Mouse (Mus musculus) gastrocnemius, postnatal 4 days (tissue): Measurements from ENCODE around the gene Cox7b. TPM values are rescaled to one million over a fixed set of nuclear protein-coding genes. Genes with fewer than 3 reads are reported as not detected.
A peak's percentile ranks its signal among the peaks of the same experiment; 100 is the strongest.
"Not testable (repeated sequence)": the region's sequence is repeated elsewhere in the genome, so short reads cannot be mapped to it uniquely, and the experiment has no call there.

Experiments
- DNase-seq, 2 experiments: peaks; one replicate each; pipeline ENCODE4 v3.0.0; 2021 to 2022; ENCODE audit warnings: low spot score in 2 of 2, mixed read lengths in 2 of 2
- long read RNA-seq, 2 experiments: library from polyadenylated mRNA; stranded (forward); transcript quantifications; one replicate each; pipeline ENCODE4 v2.0.0; 2021
- total RNA-seq, 2 experiments: library from RNA; stranded (reverse); gene quantifications; 2 replicates each; pipeline ENCODE4 v1.2.3; 2021

Gene Cox7b
- total RNA-seq: 100 to 1,000 TPM; 568 to 633 TPM
- long read RNA-seq, experiment 1, transcript Cox7b-201 (3 exons, 1,001 nt): major isoform, 228 of 242 reads
- long read RNA-seq, experiment 1, partial matches to known transcripts: 0 of 242 reads
- long read RNA-seq, experiment 1, other reads (novel, unspliced or antisense): 13 of 242 reads
- long read RNA-seq, experiment 2, transcript Cox7b-201 (3 exons, 1,001 nt): major isoform, 230 of 245 reads
- long read RNA-seq, experiment 2, partial matches to known transcripts: 13 of 245 reads
- long read RNA-seq, experiment 2, other reads (novel, unspliced or antisense): 2 of 245 reads

DNA sequence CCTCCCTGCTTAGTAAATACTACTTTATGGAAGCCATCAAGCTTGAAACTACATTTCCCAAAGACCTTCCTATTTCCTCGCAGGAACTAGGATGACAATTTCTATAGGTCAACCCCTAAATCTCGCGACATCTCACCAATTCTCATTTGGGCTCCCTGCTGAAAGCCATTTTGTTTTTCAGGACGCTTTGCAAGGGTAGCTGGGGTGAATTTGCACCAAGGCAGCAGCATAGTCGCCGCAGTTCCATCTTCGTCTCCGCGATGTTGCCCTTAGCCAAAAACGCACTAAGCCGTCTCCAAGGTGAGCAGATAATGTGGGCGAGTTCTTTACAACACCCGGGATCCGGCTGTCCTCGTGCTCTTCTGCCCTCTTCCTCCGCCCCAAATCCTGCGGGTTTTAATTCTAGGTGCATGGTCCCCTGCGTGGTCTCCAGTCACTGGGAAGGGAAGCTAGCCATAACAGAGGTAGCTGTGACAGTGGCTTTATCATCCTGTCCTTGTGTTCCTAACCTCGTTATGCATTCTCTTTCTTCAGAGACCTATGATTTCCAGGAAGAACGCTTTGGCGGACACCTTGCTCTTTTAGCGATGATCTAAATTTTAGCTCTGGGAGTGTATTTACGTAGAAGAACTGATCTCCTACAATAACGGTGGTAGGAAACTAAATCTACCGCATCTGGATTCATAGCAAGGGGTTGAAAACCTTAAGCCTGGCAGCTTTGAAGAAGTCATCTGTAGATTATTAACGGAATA lies at the start of gene Cox7b:
Cox7b (plus strand) TSS at position 130 of the 752 bp plus-strand sequence.
- DNase-seq: peak; percentile 42 to 70

DNA sequence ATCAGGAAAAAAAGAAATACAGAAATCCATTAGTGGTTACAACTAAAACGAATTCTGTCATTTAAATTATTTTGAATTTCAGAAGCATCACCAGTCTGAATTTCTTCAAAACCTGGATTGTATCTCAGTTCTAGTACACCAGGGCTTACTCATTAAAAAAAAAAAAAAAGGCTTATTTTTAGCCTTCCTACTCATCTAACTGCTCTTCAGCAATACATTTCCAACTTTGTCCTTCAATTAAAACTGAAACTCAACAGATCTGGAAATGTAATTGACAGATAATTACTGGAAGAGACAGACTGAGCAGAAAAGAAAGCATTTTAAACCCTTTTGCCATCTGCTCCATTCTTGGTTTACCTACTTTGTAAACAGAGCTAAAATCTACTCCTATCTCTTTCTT lies 13.9 kb upstream of the Cox7b start:
- DNase-seq: no peak

DNA sequence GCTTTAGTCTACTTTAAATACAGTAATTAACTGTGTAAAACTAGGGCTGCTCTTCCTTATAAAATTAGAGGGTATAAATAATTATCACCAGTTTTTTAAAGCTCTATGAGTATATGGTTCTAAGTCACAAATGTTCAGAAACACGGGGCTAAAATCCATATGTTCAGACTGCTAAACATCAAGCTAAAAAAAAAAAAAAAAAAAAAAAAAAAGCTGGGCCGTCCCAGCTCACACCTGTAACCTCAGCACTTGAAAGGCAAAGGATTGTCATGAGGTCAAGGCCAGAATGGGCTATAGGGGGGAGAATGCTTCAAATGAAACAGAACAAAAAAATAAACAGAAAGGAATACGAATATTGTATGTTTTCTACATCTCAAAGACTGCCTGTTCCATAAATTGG lies 4.7 kb upstream of the Cox7b start:
- DNase-seq: no peak

DNA sequence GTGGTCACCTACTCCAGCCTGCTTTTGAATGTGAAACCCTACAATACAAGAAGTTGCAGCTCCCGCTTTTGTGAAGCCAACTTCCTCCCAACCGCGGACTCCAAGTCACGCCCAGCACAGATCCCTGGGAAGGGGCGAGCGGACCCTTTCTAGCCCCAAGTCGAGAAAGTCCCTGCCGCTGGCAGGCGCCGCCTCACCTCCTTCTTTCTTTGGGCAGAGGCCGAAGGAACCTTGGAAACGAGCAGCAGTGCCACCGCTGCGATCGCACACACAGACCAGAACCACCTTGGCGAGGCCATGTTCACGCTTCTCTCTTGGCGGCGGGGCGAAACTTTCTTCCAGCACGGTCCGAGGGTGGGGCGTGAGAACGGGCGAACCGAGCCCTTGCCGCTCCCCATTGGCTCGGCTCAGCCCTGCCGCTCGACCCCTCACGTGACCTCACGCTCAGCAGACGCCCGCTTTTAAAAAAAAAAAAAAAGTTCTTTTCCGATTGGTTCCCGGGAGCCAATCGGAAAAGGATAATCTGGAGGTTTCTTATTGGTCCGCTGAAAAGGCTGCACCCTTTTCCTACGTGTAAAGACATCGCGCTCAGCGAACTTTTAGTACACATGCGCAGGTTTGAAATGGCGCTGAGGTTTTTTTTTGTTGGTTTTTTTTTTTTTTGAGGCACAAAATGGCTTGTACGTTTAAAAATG lies 3.9 kb upstream of the Cox7b start, which contains the start of gene Magt1:
Magt1 (minus strand) TSS at position 442 of the 695 bp plus-strand sequence.
- DNase-seq: peak; percentile 59 to 83

DNA sequence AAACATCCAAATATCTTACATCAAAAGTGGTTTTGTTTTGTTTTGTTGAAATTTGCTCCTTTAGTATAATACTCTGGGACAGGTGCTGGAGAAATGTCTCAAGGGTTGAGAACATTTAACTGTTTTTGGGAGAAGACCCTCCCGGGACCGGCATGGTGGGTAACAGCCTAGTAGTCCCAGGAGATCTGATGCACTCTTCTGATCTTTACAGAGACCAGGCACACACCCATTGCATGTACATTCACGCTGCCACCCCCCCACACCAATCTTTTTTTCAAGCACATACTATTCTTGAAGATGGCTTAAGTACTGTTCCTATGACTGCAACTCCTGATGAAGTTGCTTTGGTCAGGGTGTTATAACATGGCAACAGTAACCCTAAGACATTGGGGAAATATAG lies 2.9 kb upstream of the Cox7b start:
- DNase-seq: no peak

DNA sequence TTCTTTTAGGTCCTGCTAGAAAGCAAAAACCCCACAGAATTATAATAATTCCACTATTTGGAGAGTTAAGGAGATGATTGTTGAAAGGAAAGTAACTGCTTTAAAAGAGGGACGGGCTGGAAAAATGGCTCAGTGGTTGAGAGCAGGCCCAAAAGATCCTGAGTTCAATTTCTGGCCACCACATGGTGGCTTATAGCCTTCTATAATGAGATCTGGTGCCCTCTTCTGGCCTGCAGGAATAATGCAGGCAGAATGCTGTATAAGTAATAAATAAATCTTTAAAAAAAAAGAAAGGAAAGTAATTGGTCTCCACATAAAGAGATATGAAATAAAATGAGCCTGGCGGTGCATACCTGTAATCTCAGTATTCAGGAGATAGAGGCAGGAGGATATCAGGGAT lies 2.3 kb upstream of the Cox7b start:
- DNase-seq: peak in 1 of 2 experiments; percentile 40

DNA sequence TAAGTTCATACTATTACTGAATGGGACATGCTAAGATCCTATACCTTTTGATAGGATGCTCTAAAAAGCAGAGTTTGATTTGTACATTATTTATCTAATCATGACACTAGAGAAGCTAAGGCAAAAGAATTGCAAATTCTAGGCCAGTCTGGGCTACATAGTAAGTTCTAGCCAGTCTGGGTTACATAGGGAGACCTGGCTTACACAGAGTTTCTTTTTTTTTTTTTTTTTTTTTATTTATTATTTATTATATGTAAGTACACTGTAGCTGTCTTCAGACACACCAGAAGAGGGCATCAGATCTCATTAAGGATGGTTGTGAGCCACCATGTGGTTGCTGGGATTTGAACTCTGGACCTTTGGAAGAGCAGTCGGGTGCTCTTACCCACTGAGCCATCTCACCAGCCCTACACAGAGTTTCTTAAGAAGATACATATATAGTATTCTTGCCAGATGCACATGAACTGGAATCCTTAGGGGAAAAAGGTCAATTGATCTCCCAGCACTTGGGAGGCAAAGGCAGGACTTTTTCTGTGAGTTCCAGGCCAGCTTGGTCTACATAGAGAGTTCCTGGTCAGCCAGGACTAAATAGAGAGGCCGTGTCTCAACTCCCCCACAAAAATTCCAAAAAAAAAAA lies 641 bp upstream of the Cox7b start:
- not testable (repeated sequence) for DNase-seq

DNA sequence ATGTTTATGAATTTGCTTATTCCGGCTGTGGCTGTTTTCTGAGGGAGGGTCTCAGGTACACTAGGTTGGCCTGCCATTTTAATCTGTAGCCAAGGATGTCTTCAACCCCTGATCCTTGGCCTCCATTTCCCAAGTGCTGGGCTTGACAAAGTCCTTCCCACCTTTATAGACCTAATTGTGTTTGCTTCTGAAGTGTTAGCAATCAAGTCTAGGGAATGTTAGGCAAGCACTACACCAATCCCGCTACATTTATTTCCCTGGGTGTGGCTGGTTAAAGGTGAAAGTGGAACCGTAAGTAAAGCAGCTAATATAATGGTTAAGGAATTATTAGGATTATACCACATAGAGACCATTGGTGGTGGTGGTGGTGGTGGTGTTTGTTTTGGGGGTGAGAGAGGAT lies 1.6 kb downstream of the Cox7b start:
- DNase-seq: no peak

DNA sequence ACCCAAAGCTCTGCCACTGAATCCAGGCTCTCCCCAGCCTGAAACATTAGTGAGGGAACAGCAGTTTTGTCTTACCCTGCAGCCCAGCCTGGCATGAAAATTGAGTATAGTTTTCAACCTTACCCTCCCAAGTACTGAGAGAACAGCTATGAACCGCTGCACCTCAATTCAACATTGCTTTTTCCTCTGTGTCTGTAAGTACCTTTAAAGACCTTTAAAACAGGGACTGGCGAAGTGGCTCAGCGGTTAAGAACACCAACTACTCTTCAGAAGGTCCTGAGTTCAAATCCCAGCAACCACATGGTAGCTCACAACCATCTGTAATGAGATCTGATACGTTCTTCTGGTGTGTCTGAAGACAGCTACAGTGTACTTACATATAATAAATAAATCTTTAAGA lies 2.0 kb downstream of the Cox7b start:
- no peak for DNase-seq

DNA sequence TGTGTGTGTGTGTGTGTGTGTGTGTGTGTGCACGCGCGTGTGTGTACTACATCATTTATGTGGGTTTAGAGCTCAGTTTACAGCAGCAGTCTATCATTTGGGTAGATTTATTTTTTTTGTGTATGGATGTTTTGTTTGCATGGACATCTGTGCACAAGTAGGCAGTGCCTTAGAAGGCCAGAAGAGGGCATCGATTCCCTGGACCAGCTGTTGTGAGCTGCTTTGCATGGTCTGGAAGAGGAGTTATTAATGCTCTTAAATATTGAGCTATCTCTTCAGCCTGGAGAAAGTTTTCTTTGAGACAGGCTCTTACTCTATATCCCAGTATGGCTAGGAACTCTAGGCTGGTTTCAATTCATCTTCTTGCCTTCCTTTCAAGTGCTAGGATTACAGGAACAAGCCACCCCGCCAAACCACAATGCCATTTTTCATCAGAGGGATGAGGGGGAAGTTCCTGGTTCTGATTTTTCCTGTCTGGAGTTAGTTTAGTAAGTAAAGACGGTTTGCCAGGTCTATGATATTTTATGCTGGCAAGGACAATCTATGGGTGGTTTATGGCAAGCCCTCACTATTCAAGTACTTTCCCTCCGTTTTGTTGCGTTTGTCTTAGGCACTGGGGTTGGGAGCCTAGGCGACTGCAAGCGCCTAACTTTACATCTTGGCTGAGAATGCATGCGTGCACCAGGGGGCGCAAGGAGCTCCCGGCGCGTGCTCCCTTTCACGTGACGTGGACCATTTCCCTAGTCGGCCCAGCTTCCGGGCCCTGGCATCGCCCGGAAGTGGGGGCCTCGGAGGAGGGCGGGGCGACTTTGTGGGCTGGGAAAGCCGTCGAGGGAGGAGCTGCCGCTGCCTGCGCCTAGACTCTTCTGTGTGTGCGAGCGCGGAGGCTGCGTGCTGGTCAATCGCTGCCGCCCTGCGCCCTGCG lies 11.2 kb downstream of the Cox7b start, which contains the start of gene Atp7a:
Atp7a (plus strand) TSS at position 859 of the 925 bp plus-strand sequence.
- peak; percentile 77 to 91 for DNase-seq

DNA sequence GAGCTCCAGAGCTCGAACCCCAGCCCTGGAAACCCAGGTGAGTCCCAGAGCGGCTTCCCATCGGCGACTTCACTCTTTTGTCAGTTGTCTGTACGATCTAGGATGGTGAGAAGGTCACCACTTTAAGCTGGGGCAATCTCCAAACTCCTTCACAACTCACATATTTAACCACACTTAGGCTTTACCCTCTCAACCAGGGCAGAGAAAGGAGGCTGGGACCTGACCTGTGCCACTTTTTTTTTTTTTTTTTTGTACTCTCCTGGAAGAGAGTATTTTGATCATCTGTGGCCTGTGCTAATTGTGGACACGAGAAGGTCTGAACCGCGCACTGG lies 11.8 kb downstream of the Cox7b start:
- DNase-seq: no peak

DNA sequence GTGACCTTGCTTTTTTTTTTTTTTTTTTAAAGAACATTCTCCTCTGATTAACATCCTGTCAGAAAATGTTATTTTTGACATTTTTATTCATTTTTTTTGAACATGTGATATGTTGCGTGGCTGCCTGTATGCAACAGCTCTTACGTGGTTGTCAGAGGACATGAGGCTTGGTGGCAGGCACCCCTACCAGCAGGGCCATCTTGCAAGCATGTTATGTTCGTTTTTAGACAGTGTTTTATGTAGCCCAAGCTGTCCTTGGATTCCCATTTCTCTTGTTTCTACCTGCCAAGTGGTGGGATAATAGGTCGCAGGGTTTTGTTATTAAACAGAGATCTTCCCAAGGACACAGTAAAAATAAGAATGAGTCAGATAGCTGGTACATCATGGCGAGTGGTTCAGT lies 14.7 kb downstream of the Cox7b start:
- no peak for DNase-seq

DNA sequence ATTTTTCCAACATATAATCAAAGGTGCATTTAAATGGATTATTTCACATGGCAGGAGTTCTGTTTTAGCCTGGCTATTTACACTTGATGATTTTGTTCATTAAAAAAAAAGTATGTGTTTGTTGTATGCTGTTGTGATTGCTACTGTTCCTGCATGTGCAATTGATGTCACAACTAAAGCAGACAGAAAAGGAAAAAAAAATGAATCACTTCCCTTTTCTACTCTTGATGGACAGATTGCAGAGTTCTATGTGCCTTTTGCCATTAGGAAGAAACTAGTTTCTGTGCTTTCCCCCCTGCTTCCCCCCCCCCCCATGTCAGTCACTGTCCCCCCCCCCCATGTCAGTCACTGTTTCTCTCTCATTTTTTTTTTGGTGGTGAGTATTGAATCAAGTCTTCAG lies 15.6 kb downstream of the Cox7b start:
- no peak for DNase-seq

DNA sequence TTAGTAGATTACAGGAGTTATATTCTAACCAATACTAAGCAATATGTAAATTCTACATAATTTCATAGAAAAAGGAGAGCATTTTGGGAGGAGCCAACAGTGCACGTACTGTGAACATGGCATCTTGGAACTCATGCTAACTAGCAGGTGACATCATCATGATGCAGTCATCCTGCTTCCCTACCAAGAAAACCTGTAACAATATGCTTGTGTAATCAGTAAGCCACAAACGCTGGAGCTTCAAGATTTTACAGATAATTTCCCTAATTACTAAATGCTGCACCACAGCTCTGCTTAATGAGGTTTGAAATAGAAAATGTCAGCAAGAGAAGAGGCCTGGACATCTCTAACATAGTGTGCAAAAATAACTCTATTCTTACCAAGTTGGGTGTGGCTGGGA lies 20.2 kb downstream of the Cox7b start:
- DNase-seq: no peak

DNA sequence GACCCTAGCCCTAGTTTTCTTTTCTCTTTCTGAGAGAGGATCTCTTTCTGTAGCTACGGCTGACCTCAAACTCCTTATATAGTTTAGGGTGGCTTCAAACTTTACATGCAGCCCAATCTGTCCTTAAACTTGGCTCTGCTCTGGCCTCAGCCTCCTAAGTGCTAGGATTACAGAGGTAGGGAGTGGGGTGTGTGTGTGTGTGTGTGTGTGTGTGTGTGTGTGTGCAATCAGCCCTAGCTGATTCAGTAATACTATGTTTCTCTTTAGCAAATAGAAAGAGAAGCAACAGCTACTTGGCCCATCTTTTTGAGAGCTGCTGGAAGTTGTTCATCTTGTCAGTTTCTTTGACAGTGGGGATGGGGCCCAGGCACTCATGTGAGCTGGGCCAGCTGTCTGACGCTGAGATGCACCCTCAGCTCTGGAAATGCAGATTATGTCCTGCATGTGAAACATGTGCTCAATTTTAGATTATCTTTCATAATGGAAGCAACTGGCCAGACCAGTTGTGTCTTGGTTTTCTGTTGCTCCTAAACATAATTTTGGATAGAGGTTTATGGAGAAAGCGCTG lies 21.8 kb downstream of the Cox7b start:
- DNase-seq: no peak

DNA sequence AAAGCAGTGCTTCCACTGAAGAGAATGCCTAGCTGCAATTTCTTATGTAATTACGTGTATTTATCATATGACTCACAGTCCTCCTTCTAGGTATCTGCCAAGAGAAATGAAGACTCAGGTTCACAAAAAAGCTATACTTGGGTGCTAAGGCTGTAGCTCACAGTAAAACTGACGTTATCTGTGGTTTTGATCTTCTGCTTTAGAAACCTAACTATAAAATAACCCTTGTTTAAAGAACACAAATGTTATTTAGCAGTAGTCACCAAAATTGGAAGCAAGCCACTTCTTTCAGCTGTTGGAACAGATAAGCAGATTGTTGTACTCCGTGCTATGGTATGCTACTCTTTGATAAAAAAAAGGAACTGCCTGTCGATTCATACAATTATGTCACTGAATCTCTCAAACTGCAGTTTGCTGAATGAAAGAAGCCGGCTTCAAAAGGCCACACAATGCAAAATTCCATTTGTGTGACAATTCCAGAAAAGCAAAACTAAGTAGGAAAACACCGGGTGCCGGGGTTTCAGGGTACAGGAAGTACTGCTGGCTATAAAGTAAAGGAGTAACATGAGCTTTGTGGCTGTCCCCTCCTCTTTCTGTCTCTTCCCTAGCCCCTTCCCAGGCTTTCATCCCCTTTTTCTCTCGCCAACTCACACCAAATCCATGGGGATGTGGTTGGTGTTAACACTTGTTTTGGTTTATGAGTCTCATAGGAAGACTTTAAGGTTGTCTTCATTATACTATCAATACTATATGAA lies 28.5 kb downstream of the Cox7b start:
- no peak for DNase-seq

DNA sequence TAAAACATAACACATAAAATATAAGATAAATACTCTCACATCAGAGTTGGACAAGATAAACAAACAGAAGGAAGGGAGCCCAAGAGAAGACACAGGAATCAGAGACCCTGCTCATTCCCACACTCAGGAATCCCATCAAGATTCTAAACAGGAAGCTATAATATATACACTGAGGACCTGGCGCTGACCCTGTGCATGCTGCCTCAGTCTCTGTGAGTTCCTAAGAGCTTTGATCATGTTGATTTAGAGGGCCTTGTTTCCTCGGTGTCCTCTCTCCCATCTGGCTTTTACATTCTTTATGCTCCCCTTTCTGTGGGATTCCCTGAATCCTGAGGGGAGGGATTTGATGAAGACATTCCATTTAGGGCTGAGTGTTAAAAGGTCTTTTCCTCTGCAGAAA lies 30.0 kb downstream of the Cox7b start:
- DNase-seq: no peak

DNA sequence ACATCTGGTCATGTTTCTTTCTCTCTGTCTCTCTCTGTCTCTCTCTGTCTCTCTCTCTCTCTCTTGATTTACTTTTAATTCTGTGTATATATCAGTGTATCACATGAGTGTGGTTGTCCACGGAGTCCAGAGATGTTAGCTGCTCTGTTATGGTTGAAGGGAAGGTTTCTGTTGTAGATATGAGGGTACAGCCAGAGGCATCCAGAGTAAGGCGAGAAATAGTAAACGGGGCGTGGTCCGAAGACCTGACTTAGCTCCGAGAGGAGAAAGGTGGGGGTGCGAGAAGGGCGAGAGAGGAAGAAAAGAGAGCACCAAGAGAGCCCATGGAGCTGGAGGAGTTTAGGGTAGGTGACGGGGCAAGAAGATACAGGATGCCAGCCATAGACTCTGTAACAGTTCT lies 30.4 kb downstream of the Cox7b start:
- DNase-seq: no peak

DNA sequence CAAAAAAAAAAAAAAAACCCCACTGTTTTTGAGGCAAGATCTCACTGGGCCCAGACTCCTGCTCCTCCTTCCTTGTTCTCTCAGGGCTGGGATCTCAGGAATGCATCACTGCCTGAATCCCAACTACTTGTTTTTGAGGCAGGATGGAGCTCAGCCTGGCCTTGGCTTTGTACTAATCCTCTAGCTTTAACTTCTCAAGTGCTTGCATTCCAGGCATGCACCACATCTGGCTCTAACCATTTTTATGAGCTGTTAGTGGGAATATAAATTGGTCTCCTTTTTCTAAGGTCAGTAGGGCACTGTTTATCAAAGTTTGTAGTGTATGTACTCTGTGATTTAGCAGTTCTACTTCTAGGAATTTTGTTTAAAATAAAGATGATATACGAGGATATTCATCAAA lies 32.7 kb downstream of the Cox7b start:
- no peak for DNase-seq
